Mouse (Mus musculus): Measurements from ENCODE around the gene Stag3. TPM values are rescaled to one million over a fixed set of nuclear protein-coding genes. Genes with fewer than 3 reads are reported as not detected.

Stag3 gene
- polyA plus RNA-seq, 1 experiment, result 201 TPM

DNA sequence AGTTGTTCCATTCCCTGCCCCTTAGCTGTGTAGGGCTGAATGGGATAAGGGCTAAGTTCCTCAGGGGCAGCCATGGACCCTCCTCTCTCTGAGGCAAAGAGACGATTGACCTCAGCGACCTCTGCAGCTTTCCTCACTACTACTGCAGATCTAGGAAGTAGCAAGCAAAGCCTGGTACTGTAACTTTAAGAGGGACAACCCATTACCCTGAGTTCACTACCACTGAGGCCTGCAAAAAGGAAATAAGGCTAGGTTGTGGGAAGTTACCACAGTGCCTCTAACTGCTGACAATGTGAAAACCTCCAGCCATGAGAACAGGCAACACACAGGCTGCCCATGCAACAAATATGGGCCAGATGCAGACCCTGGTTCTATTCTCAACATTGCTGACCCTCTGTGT lies 61.6 kb downstream of the Stag3 start, which contains the start of gene Pvrig:
TSS of gene Pvrig (plus strand) at position 301 of the 400 bp plus-strand sequence.
- Histone ChIP-seq H3K4me1 (ENCODE audit: control insufficient read depth, insufficient read depth, low read length) (no peaks in the 10 kb centered on the region), H3K27me3 (ENCODE audit: control insufficient read depth, insufficient read depth, low read length) (no peaks in the 10 kb centered on the region), H3K36me3 (ENCODE audit: control insufficient read depth, insufficient read depth, low read length) (no peaks in the 10 kb centered on the region), H3K4me3 (ENCODE audit: control insufficient read depth, low read depth, low read length) (no peak within 1 kb of the TSS), H3K27ac (ENCODE audit: control insufficient read depth, insufficient read depth, low read depth, low read length) (no peak within 1 kb of the TSS)
- TF ChIP-seq CTCF (IDR thresholded peaks at IDR 0.05; ENCODE audit: control insufficient read depth, insufficient read depth, insufficient replicate concordance, low read depth, low read length) (no peak), POLR2A (IDR thresholded peaks at IDR 0.05; ENCODE audit: control insufficient read depth, low read depth, low read length) (no peak)

GRCm38 (mm10) chr5:138343216-138343615 lies 63.2 kb downstream of the Stag3 start:
- TF ChIP-seq CTCF (IDR thresholded peaks at IDR 0.05; ENCODE audit: control insufficient read depth, insufficient read depth, insufficient replicate concordance, low read depth, low read length), result no peak

More at GRCm38 (mm10) chr5:138343216-138343615, 63.2 kb downstream of the Stag3 start:
- H3K27ac ChIP-seq (ENCODE audit: control insufficient read depth, insufficient read depth, low read depth, low read length), result no peak overlapping the region
- no peaks in the 10 kb centered on the region for H3K4me1 ChIP-seq (ENCODE audit: control insufficient read depth, insufficient read depth, low read length)
- H3K36me3 ChIP-seq (ENCODE audit: control insufficient read depth, insufficient read depth, low read length), result no peaks in the 10 kb centered on the region
- no peak overlapping the region for H3K4me3 ChIP-seq (ENCODE audit: control insufficient read depth, low read depth, low read length)
- no peaks in the 10 kb centered on the region for H3K27me3 ChIP-seq (ENCODE audit: control insufficient read depth, insufficient read depth, low read length)

Other genes starting within 250 kb of the Stag3 start
- gene Smok3c, start 227.0 kb upstream of the Stag3 start, polyA plus RNA-seq (2012; rRNA removed), result 9.7 and 10.4 TPM in 2 replicates
- gene Zkscan1, start 195.2 kb upstream of the Stag3 start, polyA plus RNA-seq (2012; rRNA removed), result 3.4 and 4.0 TPM in 2 replicates
- 51.4 and 58.2 TPM in 2 replicates for gene Zscan21, start 163.3 kb upstream of the Stag3 start, polyA plus RNA-seq (2012; rRNA removed)
- gene Zfp113, start 124.5 kb upstream of the Stag3 start, polyA plus RNA-seq (2012; rRNA removed), result 1.8 and 2.2 TPM in 2 replicates
- 148 and 160 TPM in 2 replicates for gene Cops6, start 119.2 kb upstream of the Stag3 start, polyA plus RNA-seq (2012; rRNA removed)
- gene Ap4m1, start 108.2 kb upstream of the Stag3 start, polyA plus RNA-seq (2012; rRNA removed), result 65.6 and 70.3 TPM in 2 replicates
- 93.6 and 96.0 TPM in 2 replicates for gene Mcm7, start 107.8 kb upstream of the Stag3 start, polyA plus RNA-seq (2012; rRNA removed)
- 141 and 154 TPM in 2 replicates for gene Taf6, start 92.8 kb upstream of the Stag3 start, polyA plus RNA-seq (2012; rRNA removed)
- gene Cnpy4, start 92.8 kb upstream of the Stag3 start, polyA plus RNA-seq (2012; rRNA removed), result 1.6 and 1.7 TPM in 2 replicates
- 5.4 and 6.2 TPM in 2 replicates for gene Mblac1, start 85.9 kb upstream of the Stag3 start, polyA plus RNA-seq (2012; rRNA removed)
- gene Nxpe5, start 54.3 kb upstream of the Stag3 start, polyA plus RNA-seq (2012; rRNA removed), result 0.14 and 0.19 TPM in 2 replicates
- gene Lamtor4, start 24.8 kb upstream of the Stag3 start, polyA plus RNA-seq (2012; rRNA removed), result 23.2 and 28.3 TPM in 2 replicates
- gene BC037034, start 16.2 kb upstream of the Stag3 start, polyA plus RNA-seq (2012; rRNA removed), result 60.7 and 63.1 TPM in 2 replicates
- 0.10 TPM in 2 replicates for gene Gal3st4, start 7.4 kb upstream of the Stag3 start, polyA plus RNA-seq (2012; rRNA removed)
- not detected in 2 replicates for gene Gm43720, start 282 bp upstream of the Stag3 start, polyA plus RNA-seq (2012; rRNA removed)
- 18.6 and 22.7 TPM in 2 replicates for gene Gpc2, start 235 bp upstream of the Stag3 start, polyA plus RNA-seq (2012; rRNA removed)
- 1.4 and 1.5 TPM in 2 replicates for gene Pvrig, start 61.7 kb downstream of the Stag3 start, polyA plus RNA-seq (2012; rRNA removed)
- gene Zfp157, start 161.2 kb downstream of the Stag3 start, polyA plus RNA-seq (2012; rRNA removed), result 2.5 and 2.9 TPM in 2 replicates